Mouse (Mus musculus): ENCODE results near the gene Epp13.
"Not testable (repeated sequence)": the region's sequence is repeated elsewhere in the genome, so short reads cannot be mapped to it uniquely, and the experiment has no call there.

GRCm38 (mm10) chr7:6240841-6241425, 11.6 kb upstream of the Epp13 start:
- TF ChIP-seq ETS1 (conservative IDR thresholded peaks at IDR 0.05; ENCODE audit: low read depth, low read length); MAZ (IDR thresholded peaks at IDR 0.05; ENCODE audit: low read depth, low read length): not testable (repeated sequence)

All from CH12.LX (cell line).